Mouse (Mus musculus) heart, postnatal 0 days (tissue): Measurements from ENCODE around the gene Ppp4r4.

ENCODE experiments used
- CTCF ChIP-seq: IDR thresholded peaks from 2 replicates; pipeline ENCODE4 v1.5.1; 2016; ENCODE audit warnings: antibody characterized with exemption, control low read depth, low read depth
- EP300 ChIP-seq: IDR thresholded peaks from 2 replicates; pipeline ENCODE4 v1.6.1; 2016; ENCODE audit warnings: antibody characterized with exemption, low read depth

DNA sequence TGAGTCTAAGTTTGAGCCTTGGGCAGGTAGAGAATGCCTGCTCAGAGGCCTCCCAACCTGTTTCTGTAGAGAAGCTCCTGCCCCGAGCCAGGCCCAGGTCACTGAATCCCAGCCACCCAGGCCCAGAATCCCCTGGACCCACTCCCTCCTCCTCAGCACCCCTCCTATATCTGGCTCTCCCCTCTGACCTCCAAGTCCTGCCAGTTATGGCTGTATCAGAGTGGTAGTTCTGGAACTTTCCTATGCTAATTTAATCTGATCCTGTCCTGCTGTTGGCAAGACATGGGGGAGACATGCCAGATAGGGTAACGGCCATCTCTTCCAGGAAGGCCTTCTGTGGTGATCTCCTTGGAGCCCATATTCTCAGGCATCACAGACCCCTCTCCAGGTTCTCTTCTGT is 49.3 kb upstream of the Ppp4r4 start:
- no peak for TF ChIP-seq EP300
- no peak for TF ChIP-seq CTCF
